Mouse (Mus musculus): ENCODE measurements at regions not wholly inside any gene's neighbourhood (a gene's known extent, or its start where the extent isn't known, plus 50 kb on each side); places are given as distances from the start of the nearest gene placed in this dataset.

DNA sequence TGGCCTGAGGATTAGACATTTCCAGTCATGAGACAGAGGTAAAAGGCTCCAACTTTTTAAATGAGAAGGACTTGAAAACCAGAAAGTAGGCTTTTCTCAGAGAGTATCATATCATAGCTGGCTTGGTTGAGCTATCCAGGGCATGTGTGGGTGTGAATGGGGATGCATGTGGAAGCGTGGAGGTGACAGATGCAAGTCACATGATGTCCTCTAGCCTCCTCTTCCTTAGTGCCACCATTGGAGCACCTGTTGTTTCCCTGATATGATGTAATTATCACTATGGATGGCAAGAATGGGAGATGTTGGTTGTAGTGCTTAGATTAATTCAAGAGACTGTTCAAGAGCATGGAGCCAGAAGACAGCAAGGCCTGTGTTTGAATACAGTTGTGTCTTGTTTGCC lies 510.0 kb downstream of the Ccdc171 start:
- no peak for DNase-seq (ENCODE audit: low spot score)

DNA sequence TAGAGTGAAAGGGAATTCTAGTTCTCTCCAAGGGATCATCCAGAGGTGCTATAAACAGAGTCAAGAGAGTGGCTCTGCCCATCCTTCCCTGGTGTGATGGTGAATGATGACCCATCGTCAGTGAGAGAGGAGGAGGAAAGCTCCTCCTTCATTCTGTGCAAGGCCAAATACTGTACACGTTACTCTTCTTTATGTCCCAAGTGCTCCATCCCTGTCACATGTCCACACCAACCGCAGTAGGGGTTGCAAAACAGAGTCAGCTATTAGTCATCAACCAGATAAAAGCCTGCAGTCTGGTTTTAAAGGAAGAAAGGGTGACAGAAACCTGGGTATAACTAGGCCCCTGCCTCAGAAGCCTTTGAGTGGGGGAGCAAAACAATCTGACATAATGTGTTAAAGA lies 512.2 kb downstream of the Ccdc171 start:
- no peak for DNase-seq (ENCODE audit: low spot score)

DNA sequence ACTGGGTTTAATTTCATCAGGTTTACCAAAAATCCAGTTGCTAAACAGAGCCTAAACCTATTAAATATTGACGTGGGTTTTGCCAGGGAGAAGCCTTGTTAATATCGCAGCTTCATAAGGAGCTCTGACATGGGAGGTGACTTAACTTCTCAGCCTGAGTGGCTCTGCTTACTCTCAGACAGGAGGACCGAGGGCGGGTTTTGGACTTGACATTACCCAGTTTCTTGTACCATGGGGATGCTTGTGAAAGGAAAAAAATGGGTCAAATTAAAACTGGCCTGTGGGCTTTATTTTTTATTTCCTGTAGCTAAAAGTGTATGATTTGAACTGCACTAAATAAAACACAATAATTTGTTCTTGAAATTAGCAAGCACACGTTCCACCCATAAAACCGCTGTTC lies 524.9 kb downstream of the Ccdc171 start:
- DNase-seq (ENCODE audit: low spot score): no peak

DNA sequence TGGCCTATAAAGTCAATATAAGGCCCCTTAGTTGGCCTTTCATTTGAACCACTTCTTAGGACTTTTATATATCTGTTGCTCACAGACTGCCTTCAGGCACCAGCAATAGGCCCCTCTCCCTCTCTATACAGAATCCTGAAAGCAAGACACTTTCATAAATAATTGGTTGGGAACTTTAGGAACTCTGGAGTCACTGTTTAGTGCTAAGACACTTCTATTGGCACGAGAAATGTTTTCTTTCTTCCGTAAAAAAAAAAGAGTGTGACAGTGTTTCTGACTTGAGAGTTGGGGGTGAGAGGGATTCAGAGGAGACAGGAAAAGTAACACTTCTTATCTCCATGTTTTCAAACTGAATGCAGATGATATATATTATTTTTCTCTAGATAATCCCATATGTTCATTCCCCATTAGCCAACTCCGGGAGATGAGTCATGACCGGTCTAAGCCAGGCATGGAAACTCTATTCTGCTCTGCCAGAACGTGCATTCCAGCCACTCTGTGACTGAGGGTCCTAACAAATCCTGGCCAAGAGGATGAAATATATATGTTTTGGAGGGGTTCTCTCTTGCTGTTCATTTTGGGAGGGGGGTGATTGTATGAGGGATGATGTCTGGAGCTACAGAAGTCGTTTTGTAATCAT lies 531.6 kb downstream of the Ccdc171 start:
- DNase-seq (ENCODE audit: low spot score): no peak

DNA sequence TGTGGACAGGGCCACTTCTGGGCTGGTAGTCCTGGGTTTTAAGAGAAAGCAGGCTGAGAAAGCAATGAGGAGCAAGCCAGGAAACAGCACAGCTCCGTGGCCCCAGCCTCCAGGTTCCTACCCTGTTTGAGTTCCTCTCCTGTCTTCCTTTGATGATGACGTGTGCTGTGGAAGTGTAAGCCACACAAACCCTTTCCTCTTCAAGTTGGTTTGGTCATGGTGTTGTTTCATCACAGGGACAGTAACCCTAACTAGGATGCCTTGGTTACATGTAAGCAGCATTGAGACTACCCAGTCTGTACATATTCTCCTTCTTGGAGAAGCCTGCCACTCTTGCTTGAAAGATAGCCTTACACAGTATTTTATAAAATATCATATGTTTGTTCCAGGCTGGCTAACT lies 534.8 kb downstream of the Ccdc171 start:
- no peak for DNase-seq (ENCODE audit: low spot score)

DNA sequence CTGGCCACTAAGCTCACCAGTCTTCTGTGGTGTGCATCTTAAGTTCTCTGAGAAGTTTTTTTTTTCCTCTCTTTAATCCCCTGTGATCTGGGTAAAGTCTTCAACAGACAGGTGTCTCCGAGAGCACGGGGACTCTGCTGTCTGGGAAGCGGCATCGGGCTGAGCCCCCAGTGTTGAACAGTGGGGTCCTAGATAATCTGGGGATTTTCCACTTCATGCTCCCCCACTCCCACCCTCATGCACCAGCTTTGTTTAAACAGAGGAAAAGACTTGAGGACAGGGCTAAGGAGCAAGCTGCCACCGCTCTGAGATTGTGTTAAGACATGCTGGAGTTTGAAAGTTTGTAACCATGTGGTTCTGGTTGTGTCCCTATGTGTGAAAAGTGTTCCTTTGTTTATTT lies 538.4 kb downstream of the Ccdc171 start:
- DNase-seq (ENCODE audit: low spot score): no peak

DNA sequence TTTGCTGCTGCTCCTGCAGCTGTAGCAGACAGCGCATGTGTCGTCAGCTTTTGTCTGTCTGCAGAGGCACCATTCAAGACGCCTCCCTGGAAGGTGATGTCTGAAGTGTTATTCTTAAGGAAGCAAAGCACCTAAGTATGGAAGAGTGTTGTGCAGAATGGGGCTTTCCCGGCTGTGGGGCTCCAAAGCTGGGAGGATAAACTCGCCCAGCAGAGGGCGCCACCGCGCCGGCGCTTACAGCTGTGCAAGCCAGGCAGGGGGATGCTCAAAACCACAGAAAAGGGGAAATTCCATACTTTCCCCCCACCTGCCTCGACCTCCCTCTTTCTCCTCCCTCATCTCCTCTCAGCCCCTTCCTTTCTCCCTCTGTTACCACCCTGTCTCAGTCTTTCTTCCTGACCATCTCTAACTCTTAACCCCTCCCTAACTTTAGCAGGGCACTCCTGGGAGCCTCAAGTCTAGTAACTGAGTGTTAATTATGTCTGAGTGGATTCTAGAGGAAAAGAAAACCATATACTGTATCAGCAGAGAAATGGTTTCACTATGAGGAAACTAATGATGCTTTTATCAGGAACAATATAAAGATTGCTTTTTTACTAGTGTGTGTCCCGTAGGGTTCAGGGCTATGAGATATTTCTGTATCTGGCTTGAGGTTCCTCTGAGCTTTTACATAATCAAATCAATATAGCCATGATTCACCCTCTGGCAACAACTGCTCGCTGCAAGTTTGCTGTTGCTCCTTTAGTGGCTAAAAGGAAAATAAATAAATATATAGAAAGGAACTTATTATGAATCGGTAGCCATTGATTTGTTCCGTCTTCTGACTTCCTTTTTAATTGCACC lies 539.5 kb downstream of the Ccdc171 start:
- DNase-seq (ENCODE audit: low spot score): peak; percentile 67

DNA sequence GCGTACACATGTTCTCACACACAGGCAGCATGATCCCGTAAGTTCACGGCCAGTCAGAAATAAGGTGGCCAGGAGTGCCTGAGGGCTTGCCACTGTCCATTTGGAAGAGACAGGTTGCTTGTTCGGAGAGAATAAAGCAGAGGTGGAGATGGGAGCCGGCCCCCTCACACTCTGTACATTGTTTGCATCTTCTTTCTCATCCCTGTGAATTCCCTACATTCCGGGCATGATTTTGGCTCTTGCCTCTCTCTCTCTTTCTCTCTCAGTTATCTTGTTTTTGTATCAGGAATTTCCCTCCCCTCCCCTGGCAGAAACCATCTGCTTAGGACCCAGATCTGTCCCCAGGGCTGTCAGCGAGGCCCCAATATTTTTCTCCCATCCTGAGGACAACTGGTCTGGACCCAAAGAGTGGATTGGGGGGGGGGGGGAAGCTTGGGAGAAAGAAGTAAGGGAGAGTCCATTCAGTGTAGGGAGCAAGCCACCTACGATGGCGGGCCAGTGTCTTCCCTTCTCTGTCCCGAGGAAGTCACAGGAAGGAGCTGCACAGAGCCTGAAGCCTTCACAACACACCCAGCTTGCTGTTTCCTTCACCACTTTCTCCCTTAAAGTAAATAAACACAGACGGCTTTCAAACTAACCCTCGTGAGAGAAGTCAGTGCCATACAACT lies 540.2 kb downstream of the Ccdc171 start:
- DNase-seq (ENCODE audit: low spot score): no peak

DNA sequence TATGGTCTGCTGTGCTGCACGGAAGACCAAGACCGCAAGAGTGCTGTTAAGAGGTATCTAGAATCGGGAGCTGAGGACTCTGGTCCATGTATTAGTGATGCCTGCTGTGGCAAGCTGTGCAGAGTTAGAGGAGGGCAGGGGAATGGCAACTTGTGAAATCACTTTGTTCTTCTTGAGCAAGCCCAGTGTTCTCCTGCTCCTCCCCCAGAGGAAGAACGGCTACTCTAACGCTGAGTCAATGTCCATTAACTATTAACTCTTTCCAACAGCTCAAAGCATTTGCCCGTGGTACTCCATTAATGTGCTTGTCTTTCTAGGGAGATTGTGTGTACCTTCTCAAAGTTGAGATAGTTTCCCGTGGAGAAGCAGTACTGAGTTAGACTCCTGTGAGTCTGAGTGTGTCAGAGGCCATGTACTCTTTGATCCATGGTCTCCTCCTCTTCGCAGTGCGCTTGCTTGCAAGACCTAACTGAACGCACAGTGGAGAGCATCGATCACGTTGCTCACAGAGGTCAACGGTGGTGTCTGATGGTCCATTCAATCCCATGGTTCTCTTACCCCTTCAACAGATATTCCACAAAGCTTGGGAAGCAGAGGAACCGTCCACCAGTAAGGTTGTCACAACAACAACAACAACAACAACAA lies 542.7 kb downstream of the Ccdc171 start:
- no peak for DNase-seq (ENCODE audit: low spot score)

DNA sequence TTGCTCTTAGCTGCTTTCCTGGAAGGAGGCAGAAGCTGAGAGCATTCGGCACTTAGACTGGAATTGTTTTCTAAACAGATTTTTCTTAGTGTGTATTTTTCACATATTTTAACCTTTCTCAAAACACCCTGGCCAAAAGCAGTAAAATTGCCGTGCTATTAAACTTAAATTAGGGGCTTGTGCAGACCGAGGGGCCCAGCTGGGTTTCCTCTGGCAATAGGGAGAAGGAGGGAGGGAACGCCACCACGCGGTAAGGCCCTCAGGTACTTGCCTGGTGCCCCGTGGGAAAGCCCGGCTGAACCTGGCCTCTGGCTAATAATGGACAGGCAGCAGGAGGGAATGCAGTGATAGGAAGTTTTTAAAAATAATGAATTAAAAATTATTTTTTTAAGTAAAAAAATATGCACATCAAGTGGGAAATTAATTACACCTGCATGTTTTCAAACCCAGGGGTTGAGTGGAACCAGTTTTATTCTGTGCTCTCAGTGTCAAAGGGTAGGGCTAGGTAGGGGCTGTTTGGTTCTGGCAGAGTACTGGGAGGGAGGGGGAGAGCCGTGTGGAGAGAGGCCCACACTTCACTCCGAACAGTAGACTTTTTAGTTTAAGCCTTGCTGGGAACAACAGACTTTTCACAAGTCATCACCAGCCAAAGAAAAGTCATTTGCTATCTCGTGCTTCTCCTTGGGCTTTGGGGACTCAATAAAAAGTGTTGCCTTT lies 543.8 kb downstream of the Ccdc171 start:
- no peak for DNase-seq (ENCODE audit: low spot score)

DNA sequence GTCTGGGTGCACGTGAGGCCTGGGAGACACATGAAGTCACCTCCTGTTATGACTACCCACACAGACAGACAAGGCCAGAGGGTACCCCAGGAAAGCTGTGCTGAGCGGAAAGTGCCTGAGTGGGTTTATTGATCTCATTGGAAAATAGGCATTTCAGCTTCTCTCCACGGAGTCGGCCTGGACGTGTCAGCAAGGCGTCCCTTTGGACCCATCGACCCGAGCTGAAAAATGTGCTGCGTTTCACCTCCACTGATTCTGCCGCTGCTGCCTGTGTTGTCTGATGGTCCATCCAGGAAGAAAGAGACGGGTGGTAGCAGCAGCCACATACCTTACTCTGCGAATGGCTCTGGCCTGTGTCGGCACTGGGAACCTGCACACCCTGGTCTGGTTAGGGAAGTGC lies 544.3 kb downstream of the Ccdc171 start:
- DNase-seq (ENCODE audit: low spot score): no peak

DNA sequence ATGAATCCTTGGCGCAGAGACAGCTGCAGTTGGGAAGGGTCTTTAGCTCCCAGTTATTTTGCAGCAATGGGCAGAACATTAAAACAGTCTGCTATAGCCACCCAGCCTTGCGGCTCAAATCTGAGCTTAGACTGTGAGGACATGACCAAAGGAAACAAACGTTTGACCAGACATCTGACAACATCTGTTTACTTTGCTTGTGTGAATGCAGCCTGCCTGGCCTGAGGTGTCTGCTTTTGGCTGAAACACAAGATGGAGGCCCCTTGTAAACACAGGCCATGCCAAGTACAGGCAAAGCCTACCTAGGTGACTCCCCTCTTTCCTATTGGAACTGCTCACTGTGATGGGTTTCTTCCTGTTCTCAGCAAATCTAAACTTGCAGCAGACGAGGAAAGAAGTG lies 544.7 kb downstream of the Ccdc171 start:
- DNase-seq (ENCODE audit: low spot score): no peak

DNA sequence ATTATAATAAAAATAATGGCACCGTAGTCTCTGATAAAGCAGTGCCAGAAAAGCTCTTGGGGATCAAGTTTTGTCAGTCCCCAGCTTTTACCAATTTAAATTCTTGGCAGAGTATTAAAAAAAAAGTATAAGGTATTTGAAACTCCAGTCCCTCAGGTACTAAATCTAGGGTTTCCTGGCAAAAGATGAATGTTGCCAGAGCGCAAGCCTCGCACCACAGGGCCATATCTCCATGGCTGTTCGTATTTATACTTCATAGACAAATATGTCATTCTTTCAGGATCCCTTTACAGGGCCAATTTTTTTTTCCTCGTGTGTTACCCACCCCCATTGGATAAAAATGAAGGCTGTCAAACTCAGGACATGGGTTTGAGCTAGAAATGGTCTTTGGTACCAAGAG lies 546.8 kb downstream of the Ccdc171 start:
- no peak for DNase-seq (ENCODE audit: low spot score)

DNA sequence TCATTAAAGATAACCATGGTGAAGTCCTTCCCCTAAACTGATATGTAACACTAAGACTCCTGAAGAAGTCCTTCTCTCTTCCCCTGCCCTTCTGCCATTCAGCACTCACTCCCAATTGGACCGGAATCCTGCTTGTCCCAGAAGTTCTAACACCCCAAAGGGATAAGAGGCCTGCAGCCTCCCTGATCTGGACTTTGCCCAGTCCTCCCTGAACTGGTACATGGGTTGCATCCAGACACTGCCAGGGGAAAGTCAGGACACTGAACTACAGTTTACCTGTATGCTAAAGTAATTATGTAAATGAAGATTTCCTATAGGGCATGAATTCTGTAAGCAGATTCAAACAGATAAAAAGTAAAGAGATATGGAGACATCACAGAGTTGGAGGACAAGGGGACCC lies 551.2 kb downstream of the Ccdc171 start:
- no peak for DNase-seq (ENCODE audit: low spot score)

DNA sequence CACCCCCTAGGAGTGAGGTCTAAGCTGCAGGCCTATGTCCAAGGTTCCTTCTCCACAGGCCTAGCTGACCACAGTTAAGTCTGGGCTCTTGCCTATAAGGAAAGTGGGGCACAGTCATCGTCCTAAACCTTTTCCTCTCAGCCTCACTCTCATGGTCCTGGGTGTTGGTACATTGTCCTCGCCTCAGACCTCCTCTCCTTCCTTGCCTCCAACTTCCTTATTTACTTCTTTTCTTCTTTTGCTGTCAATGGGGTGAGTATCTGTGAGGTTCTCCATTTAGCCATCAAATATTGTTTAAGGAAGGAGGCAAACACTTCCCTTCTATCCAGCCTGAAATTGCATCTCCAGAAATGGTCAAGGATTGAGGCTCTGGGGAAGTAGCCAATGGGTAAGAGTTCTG lies 554.2 kb downstream of the Ccdc171 start:
- no peak for DNase-seq (ENCODE audit: low spot score)

DNA sequence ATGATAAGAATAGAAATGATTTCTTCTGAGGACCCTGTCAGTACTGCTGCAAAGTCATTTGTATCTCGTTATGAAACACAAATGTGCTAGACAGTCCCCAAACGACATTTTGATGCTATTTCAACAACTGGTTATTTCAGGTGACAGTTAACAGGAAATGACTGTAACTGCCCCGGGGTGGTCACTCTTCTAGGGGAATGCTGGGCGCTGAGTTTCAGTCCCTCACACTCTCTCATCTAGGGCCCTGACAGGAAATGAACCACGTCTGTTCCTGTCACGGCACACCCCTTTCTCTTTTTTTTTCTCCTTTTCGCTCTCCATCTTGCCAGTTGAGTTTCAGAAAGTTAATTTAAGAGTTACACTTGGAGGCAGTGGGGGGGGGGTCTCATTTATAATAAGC lies 556.2 kb downstream of the Ccdc171 start:
- no peak for DNase-seq (ENCODE audit: low spot score)

DNA sequence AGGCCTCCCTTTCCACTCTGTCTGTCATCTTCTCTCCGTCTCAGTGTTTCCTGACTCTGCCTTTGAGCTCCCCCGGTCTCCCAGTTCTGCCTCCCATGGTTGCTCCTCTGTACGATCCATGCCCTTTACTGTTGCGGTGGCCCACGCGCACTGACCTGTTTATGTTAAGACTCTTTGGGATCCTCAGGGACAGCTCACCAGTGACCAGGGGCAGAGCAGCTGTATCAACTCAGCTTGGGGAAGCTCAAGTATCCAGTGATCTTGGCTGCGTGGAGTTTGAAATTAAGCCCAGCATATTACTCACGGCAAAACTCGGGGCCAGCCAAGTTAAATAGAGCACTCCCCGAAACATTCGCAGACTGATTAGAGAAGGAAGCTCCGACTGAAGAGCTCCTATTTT lies 562.8 kb downstream of the Ccdc171 start:
- DNase-seq (ENCODE audit: low spot score): no peak

DNA sequence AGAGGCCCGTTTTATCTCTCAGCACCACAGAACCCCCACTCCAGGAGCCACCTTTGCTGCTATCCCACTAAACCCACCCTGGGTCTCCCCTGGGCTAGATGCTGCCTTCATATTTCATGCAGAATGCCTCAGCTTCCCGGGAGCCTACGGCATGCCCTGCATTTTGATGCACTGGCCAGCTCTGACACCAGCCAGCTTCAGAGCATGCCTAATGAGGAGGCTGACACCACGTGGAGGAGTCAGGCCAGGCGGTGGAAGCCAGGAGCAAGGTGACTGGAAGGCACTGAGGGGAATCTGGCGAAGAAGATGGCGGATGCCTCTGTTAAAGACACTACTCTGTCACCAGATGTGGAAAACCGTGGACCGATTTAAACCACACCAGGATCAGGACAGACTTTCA lies 567.2 kb downstream of the Ccdc171 start:
- DNase-seq (ENCODE audit: low spot score): no peak

DNA sequence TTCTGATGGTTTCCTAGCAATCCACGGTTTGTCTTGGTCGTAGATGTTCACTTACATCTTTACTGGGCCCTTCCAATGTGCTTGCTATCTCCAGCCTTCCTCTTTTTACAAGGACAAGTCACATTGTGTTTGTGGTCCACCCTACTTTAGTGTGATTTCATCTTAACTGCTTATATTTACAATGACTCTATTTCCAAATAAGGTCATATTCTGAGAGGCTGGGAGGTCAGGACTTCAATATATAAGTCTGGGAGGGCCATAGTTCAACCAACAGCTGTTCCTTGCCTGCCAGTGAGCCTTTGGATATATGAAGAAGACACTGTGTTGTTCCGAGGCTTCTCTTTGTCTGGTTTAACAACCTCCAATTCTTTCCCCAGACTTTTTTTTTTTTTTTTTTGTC lies 569.9 kb downstream of the Ccdc171 start:
- no peak for DNase-seq (ENCODE audit: low spot score)

DNA sequence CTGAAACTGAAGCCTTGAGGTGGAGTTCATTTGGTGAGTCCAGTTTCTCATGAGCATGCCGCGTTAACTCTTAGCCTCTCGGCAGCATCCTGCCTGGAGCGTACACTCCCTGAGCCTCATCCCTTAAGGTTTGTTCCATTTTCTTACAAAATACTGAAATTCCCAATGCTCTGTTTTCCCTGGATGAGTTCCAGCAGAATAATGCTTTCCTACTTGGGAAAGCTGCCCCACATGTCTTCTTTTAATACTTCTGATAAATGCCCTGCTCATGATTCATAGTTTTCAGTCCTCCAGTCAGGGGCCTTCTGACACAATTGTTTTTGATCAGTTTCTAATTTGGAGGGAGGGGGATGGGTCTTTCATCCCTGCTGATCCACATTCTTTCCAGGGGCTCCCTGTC lies 570.7 kb downstream of the Ccdc171 start:
- no peak for DNase-seq (ENCODE audit: low spot score)

DNA sequence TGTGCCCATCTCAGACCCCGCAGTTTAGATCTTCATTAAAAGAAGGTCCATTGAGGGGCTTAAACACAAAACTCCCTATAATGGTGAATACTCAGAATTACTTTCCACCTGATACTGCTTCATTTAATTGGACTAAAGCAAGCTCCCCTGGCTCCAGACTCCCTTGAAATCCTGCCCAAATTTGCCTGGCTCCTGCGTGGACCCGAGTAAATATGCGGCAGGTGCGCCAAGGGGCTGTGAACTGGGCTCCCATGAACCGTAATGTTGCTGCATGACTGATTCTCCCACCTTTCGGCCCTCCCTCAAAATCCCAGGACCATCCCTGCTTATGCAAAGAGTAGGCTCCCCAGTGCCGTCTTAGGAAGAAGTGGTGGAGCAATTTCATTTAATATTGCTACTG lies 573.7 kb downstream of the Ccdc171 start:
- DNase-seq (ENCODE audit: low spot score): no peak

DNA sequence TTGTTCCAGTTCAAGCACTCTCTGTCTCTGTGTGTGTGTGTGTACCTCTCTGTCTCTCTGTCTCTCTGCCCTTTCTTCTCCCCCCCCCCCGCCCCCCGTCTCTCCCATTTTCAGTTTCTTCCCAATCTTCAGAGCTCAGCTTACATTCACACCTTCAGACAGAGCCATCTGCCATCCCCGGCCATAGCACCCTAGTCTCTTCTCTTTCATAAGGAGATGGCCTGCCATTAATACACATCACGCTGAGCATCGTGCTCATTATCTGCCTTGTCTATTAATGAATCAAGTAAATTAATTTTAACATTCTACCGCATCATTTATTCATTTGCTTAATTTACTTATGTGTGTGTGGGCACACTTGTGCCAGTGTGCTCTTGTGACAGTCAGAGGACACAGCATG lies 573.2 kb downstream of the Bnc2 start:
- DNase-seq (ENCODE audit: low spot score): no peak
